Mouse (Mus musculus) small intestine, adult 2 months (tissue): ENCODE measurements at regions not wholly inside any gene's neighbourhood (a gene's known extent, or its start where the extent isn't known, plus 50 kb on each side); places are given as distances from the start of the nearest gene placed in this dataset.

Experiments used
- H3K27ac ChIP-seq: fragments of 200-500 bp; 2 replicates; pipeline ENCODE4 v1.5.1; 2012; ENCODE audit warnings: low read depth, low read length, control low read depth, inconsistent platforms; ENCODE audit not compliant: insufficient read depth
- H3K27me3 ChIP-seq: fragments of 200-500 bp; 2 replicates; pipeline ENCODE4 v1.6.1; 2012; ENCODE audit warnings: mild to moderate bottlenecking, moderate library complexity, low read length, inconsistent platforms; ENCODE audit not compliant: control insufficient read depth, insufficient read depth
- H3K36me3 ChIP-seq: fragments of 200-500 bp; 2 replicates; pipeline ENCODE4 v1.6.1; 2012; ENCODE audit warnings: mild to moderate bottlenecking, low read length, control low read depth, inconsistent platforms; ENCODE audit not compliant: control insufficient read depth, insufficient read depth
- H3K4me1 ChIP-seq: fragments of 200-500 bp; 2 replicates; pipeline ENCODE4 v1.6.1; 2012; ENCODE audit warnings: low read length, inconsistent platforms, mixed read lengths; ENCODE audit not compliant: control insufficient read depth, insufficient read depth, insufficient read length
- H3K4me3 ChIP-seq: fragments of 200-500 bp; 2 replicates; pipeline ENCODE4 v1.5.1; 2012; ENCODE audit warnings: low read depth, mild to moderate bottlenecking, control low read depth, inconsistent platforms, low read length, moderate library complexity
- CTCF ChIP-seq: fragments of 200-500 bp; IDR thresholded peaks from 2 replicates; pipeline ENCODE4 v1.5.1; 2012; ENCODE audit warnings: low read depth, mild to moderate bottlenecking, control low read depth, inconsistent platforms, low read length, moderate library complexity, mixed read lengths; ENCODE audit not compliant: insufficient replicate concordance, insufficient read length; ENCODE audit errors: extremely low read depth
- POLR2A ChIP-seq: fragments of 200-500 bp; IDR thresholded peaks from 2 replicates; pipeline ENCODE4 v1.6.1; 2012; ENCODE audit warnings: low read depth, mild to moderate bottlenecking, control low read depth, inconsistent platforms, low read length, moderate library complexity
- WGBS: fragments of 180-500 bp; shearing (Covaris S2); methylation state at CpG from one replicate; pipeline ENCODE4 v1.1.7; 2018; 5-methylcytosine and 5-hydroxymethylcytosine counted together

DNA sequence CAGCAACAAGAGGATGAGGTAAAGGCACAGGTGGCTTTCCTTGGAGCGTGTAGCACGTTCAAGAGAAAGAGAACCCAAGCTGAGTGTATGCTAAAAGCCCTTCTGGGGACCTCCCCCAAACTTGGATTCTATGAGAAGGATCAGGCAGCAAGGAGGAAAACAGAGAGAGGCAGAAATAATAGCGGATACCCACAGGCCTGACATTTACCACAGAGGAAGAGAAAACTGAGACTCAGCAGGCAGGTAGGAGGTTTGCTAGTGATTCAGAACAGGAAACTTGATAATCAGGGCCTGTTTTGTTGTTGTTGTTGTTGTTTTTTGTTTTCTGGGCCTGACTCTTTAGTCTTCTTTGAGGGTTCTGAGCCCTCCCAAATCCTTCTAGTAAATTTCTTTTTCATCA is 100.5 kb upstream of the Mdm1 start:
- no peak for TF ChIP-seq POLR2A
- WGBS = 93% methylated on average over 3 of the region's 3 CpGs
- no peak overlapping the region for H3K4me3 ChIP-seq

DNA sequence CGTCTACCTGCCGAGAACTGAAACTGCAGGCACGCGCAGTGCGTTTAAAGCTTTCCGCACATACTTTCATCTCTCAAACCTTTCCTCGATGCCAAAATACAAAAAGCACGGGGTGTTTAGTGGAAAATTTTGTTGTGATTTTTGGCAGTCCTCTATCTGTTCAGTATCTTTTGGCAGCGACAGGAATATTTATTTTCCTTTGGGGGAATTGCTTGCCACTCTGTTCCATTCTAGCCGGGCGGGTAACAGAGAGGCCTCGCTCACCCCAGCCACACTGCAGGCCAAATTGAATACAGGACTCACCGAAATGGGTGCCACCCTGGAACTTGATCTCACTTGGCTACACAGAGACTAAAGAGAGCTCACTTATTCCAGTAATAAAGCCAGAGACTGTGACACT is 97.8 kb upstream of the Mdm1 start:
- WGBS = 66% methylated on average over 13 of the region's 13 CpGs
- Histone ChIP-seq H3K27me3 (no peaks in the 10 kb centered on the region), H3K4me3 (no peak overlapping the region), H3K4me1 (no peaks in the 10 kb centered on the region), H3K36me3 (no peaks in the 10 kb centered on the region), H3K27ac (no peak overlapping the region)
- TF ChIP-seq POLR2A (no peak), CTCF (no peak)

More for the DNA sequence above, 100.5 kb upstream of the Mdm1 start:
- no peaks in the 10 kb centered on the region for H3K4me1 ChIP-seq
- no peak overlapping the region for H3K27ac ChIP-seq
- H3K27me3 ChIP-seq = no peaks in the 10 kb centered on the region
- H3K36me3 ChIP-seq = no peaks in the 10 kb centered on the region

DNA sequence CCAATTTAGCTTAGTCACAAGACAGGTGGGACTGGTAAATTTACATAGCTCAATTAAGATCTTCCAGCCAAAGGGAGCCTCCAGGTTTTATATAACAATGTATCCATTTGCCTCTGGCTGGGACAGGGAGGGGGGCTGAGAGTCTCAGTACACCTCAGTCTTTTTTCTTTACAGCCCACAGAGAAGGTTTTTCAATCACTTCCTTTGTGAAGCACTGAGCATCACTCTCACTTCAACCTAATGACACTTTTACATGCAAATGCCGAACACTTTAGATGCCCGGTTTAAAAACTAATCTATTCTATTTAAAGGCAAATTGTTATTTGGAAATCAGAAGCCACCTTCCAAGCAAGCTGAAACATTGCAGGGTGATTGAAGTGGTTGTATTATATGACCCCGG is 96.8 kb upstream of the Mdm1 start:
- Histone ChIP-seq H3K4me1 (no peaks in the 10 kb centered on the region), H3K27me3 (no peaks in the 10 kb centered on the region), H3K27ac (no peak overlapping the region), H3K4me3 (no peak overlapping the region), H3K36me3 (no peaks in the 10 kb centered on the region)
- 82% methylated on average over 3 of the region's 3 CpGs for WGBS
- TF ChIP-seq POLR2A (no peak), CTCF (no peak)

DNA sequence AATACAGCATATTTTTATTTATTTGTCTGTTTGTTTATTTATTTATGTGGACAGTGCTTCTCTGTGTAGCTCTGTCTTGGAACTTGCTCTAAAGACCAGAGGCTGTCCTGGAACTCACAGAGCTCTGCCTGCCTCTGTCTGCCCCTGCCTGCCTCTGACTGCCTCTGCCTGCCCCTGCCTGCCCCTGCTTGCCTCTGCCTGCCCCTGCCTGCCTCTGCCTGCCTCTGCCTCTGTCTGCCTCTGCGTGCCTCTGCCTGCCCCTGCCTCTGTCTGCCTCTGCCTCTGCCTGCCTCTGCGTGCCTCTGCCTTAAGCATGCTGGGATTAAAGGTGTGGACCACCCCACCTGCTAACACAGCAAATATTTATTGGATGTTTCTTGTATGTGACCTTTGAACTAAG is 96.2 kb upstream of the Mdm1 start:
- no peaks in the 10 kb centered on the region for H3K4me1 ChIP-seq
- H3K36me3 ChIP-seq = no peaks in the 10 kb centered on the region
- no peak overlapping the region for H3K4me3 ChIP-seq
- WGBS = 55% methylated on average over 2 of the region's 2 CpGs
- no peak overlapping the region for H3K27ac ChIP-seq
- TF ChIP-seq POLR2A (no peak), CTCF (no peak)
- no peaks in the 10 kb centered on the region for H3K27me3 ChIP-seq

DNA sequence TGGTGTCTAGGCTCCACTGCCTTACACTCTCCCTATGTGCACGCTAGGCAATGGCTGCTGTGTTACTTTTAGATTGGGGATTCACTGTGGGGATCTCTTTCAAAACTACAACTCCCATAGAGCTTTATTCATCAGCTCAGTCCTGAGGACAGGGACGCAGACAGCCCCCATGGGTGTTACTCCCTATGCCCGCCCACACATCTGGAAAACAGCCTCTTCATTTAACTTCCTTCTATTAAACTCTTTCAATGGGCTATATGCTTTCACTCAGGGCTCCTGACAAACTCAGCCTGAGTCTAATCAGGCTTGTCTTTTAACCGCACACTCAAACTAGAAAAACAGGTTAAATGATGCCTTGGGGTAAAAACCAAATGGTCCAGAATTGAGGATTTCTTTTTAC is 95.3 kb upstream of the Mdm1 start:
- Histone ChIP-seq H3K36me3 (no peaks in the 10 kb centered on the region), H3K27me3 (no peaks in the 10 kb centered on the region), H3K27ac (no peak overlapping the region), H3K4me1 (no peaks in the 10 kb centered on the region), H3K4me3 (no peak overlapping the region)
- TF ChIP-seq POLR2A = no peak
- TF ChIP-seq CTCF = no peak
- 72% methylated on average over 4 of the region's 4 CpGs for WGBS

DNA sequence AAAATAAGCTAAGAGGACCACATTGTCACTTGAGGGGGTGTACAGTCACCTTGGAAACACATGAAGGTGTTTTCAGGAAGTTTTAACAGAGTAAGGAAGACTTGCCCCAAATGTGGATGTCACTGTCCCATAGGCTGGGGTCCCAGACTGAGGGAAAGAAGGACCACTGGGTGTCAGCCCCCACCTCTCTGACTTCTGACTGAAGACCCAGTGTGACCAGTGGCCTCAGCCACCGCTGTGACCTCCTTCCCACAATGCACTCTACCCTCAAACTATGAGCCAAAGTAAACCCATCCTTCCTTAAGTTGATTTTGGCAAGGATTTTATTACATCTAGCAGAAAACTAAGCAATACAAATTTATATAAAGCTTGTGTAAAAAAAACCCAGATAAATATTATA is 94.8 kb upstream of the Mdm1 start:
- H3K4me1 ChIP-seq = no peaks in the 10 kb centered on the region
- 89% methylated on average over 1 of the region's 1 CpGs for WGBS
- no peaks in the 10 kb centered on the region for H3K27me3 ChIP-seq
- no peak overlapping the region for H3K4me3 ChIP-seq
- H3K36me3 ChIP-seq = no peaks in the 10 kb centered on the region
- TF ChIP-seq POLR2A (no peak), CTCF (no peak)
- no peak overlapping the region for H3K27ac ChIP-seq

DNA sequence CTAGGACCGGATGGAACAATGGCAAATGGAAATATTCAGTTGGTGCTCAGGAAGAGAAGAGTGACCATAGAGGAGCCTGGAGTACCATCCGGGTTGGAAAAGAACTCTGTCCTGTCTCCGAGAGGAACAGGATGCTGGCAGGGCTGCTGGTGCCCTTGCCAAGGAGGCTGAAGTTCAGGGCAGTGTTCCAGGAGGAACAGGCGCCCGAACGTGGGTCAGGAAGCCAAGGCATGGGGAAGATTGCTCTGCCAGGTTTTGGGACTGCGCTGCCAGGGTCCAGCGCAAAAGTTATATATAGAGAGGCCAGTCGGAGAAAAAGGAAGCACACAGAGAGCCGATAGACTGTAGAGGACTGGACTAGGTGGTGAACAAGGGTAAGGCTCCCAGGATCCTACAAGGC is 92.3 kb upstream of the Mdm1 start:
- 64% methylated on average over 10 of the region's 10 CpGs for WGBS
- no peaks in the 10 kb centered on the region for H3K4me1 ChIP-seq
- H3K4me3 ChIP-seq = no peak overlapping the region
- no peaks in the 10 kb centered on the region for H3K27me3 ChIP-seq
- no peaks in the 10 kb centered on the region for H3K36me3 ChIP-seq
- H3K27ac ChIP-seq = no peak overlapping the region
- TF ChIP-seq CTCF (no peak), POLR2A (no peak)

DNA sequence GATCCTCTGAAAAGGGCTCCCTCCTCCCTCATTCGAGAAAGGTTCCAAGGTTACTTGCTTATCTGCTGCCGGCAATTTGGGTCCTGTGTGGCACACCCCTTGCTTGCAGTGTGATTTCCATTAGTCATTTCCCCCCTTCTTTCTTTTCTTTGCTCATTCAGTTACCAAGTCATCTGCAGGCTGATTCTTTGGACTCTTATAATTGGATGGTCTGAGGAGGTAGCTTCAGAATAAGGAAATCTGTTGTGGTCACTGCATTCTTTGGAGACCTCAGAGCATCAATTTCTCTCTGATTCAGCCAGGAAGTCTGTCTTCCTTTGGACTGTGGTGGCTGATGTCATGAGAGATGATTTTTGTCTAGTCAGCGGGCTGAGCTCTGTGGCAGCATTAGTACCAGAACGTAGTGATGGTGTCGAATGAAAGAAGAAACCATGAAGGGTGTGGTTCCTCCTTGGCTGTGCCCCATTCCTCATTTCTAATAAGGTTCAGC is 91.4 kb upstream of the Mdm1 start:
- no peak overlapping the region for H3K27ac ChIP-seq
- H3K4me3 ChIP-seq = no peak overlapping the region
- 44% methylated on average over 5 of the region's 5 CpGs for WGBS
- H3K4me1 ChIP-seq = no peaks in the 10 kb centered on the region
- H3K27me3 ChIP-seq = no peaks in the 10 kb centered on the region
- no peaks in the 10 kb centered on the region for H3K36me3 ChIP-seq
- no peak for TF ChIP-seq POLR2A
- no peak for TF ChIP-seq CTCF
